Mouse (Mus musculus): ENCODE data around the gene Ubxn11. TPM values are rescaled to one million over a fixed set of nuclear protein-coding genes. Genes with fewer than 3 reads are reported as not detected.
A peak's percentile ranks its signal among the peaks of the same experiment; 100 is the strongest.

The Ubxn11 gene
- total and polyA plus RNA-seq, 3 experiments = 6.0 to 38.8 (median 18.8) TPM

GRCm38 (mm10) chr4:134125383-134126060 is 23.2 kb downstream of the Ubxn11 start:
- H3K9me3 ChIP-seq (replicated peaks; ENCODE audit: low read length) = no peaks in the 10 kb centered on the region
- peaks cover 36 to 77% of the 10 kb centered on the region in 2 experiments for H3K4me1 ChIP-seq (ENCODE audit: control insufficient read depth in 1 of 2, insufficient read depth in 2 of 2)
- H3K27ac ChIP-seq (ENCODE audit: insufficient read depth, low read depth) = no peak overlapping the region
- H3K36me3 ChIP-seq (replicated peaks in 1 of 2; ENCODE audit: control insufficient read depth in 1 of 2, insufficient read depth in 1 of 2, low read length in 1 of 2) = peaks cover 15 to 44% of the 10 kb centered on the region in 2 experiments
- H3K79me2 ChIP-seq (replicated peaks; ENCODE audit: control insufficient read depth, extremely low read depth, insufficient read depth, poor library complexity, severe bottlenecking) = peaks cover 6% of the 10 kb centered on the region; the same call in 1 of the 2 replicates
- dilution Hi-C loops (cut with MboI; ENCODE audit: extremely low pct_ligation_motif_present, extremely low pct_unique_long_range_greater_than_20kb, low sequenced_read_pairs) (no loop called here), in situ Hi-C loops (cut with MboI; ENCODE audit: low pct_ligation_motif_present, low pct_unique_long_range_greater_than_20kb, low sequenced_read_pairs) (loop anchor here (5.0 kb wide), 1 partner anchor 33 kb away; no protein-coding TSS in a partner anchor)
- H3K27me3 ChIP-seq (replicated peaks) = no peaks in the 10 kb centered on the region
- H3K4me3 ChIP-seq (replicated peaks in 1 of 3; ENCODE audit: low read depth in 2 of 3, low read length in 2 of 3, poor library complexity in 1 of 3) = no peak overlapping the region
- TF ChIP-seq IRF4 (IDR thresholded peaks at IDR 0.05; ENCODE audit: low read depth, low read length) (no peak), ZMIZ1 (IDR thresholded peaks at IDR 0.05; ENCODE audit: low read depth, low read length) (no peak), MAFK (IDR thresholded peaks at IDR 0.05; ENCODE audit: insufficient replicate concordance, low read length) (no peak), CTCF (conservative IDR thresholded peaks at IDR 0.05 in 1 of 2, IDR thresholded peaks at IDR 0.05 in 1 of 2; ENCODE audit: low read depth in 2 of 2, low read length in 2 of 2) (no peak), SMC3 (IDR thresholded peaks at IDR 0.05; ENCODE audit: low read depth, low read length) (no peak), GABPA (IDR thresholded peaks at IDR 0.05; ENCODE audit: insufficient replicate concordance, low read depth, low read length) (no peak), UBTF (IDR thresholded peaks at IDR 0.05; ENCODE audit: low read depth, low read length) (no peak), RAD21 (IDR thresholded peaks at IDR 0.05; ENCODE audit: low read depth, low read length) (no peak), ZNF384 (IDR thresholded peaks at IDR 0.05; ENCODE audit: low read depth, low read length) (no peak), SIN3A (IDR thresholded peaks at IDR 0.05; ENCODE audit: low read length) (no peak), EP300 (IDR thresholded peaks at IDR 0.05; ENCODE audit: low read length) (no peak), HCFC1 (IDR thresholded peaks at IDR 0.05; ENCODE audit: low read depth, low read length) (no peak), MXI1 (IDR thresholded peaks at IDR 0.05; ENCODE audit: low read depth, low read length) (no peak), RCOR1 (conservative IDR thresholded peaks at IDR 0.05; ENCODE audit: low read depth, low read length) (no peak), PAX5 (IDR thresholded peaks at IDR 0.05; ENCODE audit: low read length) (no peak), USF1 (IDR thresholded peaks at IDR 0.05; ENCODE audit: low read depth, low read length) (no peak), KAT2A (IDR thresholded peaks at IDR 0.05; ENCODE audit: insufficient replicate concordance, low read length) (no peak)
- no peak overlapping the region for H3K4me2 ChIP-seq (ENCODE audit: insufficient read depth, low read depth, poor library complexity, severe bottlenecking)
- H3K9ac ChIP-seq (ENCODE audit: insufficient read depth, low read depth) = no peak overlapping the region
- DNase-seq (ENCODE audit: extremely low read depth) = no peak

DNA sequence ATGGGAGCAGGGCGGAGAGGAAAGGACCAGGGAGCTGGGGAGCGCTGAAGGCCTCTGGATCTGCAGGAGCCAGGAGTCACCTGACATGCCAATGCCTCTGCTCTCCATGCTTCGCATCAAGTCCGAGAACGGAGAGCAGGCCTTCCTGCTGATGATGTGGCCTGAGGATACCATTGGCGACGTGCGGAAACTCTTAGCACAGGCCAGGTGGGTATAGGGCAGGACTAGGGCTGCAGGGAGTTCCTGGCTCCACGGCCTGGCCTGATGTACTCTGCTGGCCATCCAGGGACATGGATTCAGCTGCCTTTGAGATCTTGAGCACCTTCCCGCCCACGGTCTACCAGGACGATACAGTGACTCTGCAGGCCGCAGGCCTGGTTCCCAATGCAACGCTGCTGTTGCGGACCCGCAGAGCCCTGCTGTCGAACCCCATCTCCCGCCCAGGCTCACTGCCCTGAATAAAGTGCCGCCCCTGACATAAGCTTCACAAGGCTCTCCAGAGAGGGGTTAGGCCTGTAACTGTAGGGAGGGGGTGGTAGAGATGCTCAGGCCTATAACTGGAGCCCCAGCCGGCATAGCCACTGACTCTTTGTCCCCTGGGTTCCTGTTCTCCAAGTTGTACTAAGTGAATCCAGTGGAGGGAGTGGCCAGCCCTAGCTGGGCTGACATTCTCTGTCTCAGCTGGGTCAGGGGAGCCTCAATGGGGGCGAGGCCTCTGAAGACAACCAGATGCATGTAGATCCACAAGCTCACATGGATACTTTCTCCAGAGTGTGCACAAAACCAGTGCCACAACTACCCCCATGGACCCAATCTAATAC is 24.1 kb downstream of the Ubxn11 start:
- no peak for DNase-seq (ENCODE audit: extremely low read depth)
- Histone ChIP-seq H3K4me2 (ENCODE audit: insufficient read depth, low read depth, poor library complexity, severe bottlenecking) (no peak overlapping the region), H3K4me3 (replicated peaks in 1 of 3; ENCODE audit: low read depth in 2 of 3, low read length in 2 of 3, poor library complexity in 1 of 3) (no peak overlapping the region), H3K27me3 (replicated peaks) (no peaks in the 10 kb centered on the region), H3K36me3 (replicated peaks in 1 of 2; ENCODE audit: control insufficient read depth in 1 of 2, insufficient read depth in 1 of 2, low read length in 1 of 2) (peaks cover 23 to 54% of the 10 kb centered on the region in 2 experiments), H3K27ac (ENCODE audit: insufficient read depth, low read depth) (no peak overlapping the region), H3K9ac (ENCODE audit: insufficient read depth, low read depth) (no peak overlapping the region), H3K79me2 (replicated peaks; ENCODE audit: control insufficient read depth, extremely low read depth, insufficient read depth, poor library complexity, severe bottlenecking) (peaks cover 6% of the 10 kb centered on the region; the same call in 1 of the 2 replicates), H3K4me1 (ENCODE audit: control insufficient read depth in 1 of 2, insufficient read depth in 2 of 2) (peaks cover 29 to 68% of the 10 kb centered on the region in 2 experiments), H3K9me3 (replicated peaks; ENCODE audit: low read length) (no peaks in the 10 kb centered on the region)
- in situ Hi-C loops (cut with MboI; ENCODE audit: low pct_ligation_motif_present, low pct_unique_long_range_greater_than_20kb, low sequenced_read_pairs) (loop anchor here (5.0 kb wide), 1 partner anchor 34 kb away; no protein-coding TSS in a partner anchor), dilution Hi-C loops (cut with MboI; ENCODE audit: extremely low pct_ligation_motif_present, extremely low pct_unique_long_range_greater_than_20kb, low sequenced_read_pairs) (no loop called here)
- TF ChIP-seq USF2 (conservative IDR thresholded peaks at IDR 0.05; ENCODE audit: low read depth, low read length) (no peak), HCFC1 (IDR thresholded peaks at IDR 0.05; ENCODE audit: low read depth, low read length) (no peak), ZMIZ1 (IDR thresholded peaks at IDR 0.05; ENCODE audit: low read depth, low read length) (0 out of 2 replicates have a peak, but pooled peaks have one; percentile 17), IRF4 (IDR thresholded peaks at IDR 0.05; ENCODE audit: low read depth, low read length) (no peak)

All from CH12.LX (cell line).